Mouse (Mus musculus) liver, postnatal 0 days (tissue): ENCODE data around the gene Llgl2.

Experiments used
- CTCF ChIP-seq: sonication (generic); IDR thresholded peaks from 2 replicates; pipeline ENCODE4 v1.5.1; 2016; ENCODE audit warnings: antibody characterized with exemption, low read depth
- EP300 ChIP-seq: IDR thresholded peaks from 2 replicates; pipeline ENCODE4 v1.6.1; 2016; ENCODE audit warnings: antibody characterized with exemption, low read depth, mild to moderate bottlenecking

DNA sequence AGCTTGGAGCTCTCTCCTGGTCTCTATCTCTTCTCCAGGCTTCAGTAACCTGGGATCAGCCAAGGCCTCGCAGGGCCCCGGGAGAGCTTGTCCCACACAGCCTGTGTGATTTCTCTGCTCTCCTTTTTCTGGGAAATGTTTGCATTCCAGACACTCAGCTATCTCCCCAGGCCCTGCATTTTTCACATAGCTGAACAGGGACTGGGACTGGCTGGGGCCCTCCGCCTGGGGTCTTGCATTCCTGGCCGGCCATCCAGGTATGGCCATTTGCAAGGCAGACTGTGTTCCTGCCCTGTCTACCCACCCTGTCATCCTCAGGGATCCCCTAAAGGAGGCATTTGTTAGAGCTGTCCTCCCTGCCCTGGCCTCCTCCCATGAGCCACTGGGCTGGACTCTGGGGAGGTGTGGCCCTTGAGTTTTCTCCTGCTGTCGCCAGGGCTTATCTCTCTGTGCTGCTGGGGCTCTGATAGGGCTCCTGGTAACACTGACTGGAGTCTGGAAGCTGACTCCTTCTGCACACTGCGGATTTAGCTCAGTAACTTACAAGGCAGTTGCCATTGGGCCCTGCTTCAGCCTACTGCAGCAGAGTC, 18.2 kb downstream of the Llgl2 start:
- no peak for TF ChIP-seq CTCF
- TF ChIP-seq EP300, result 0 out of 2 replicates have a peak, but pooled peaks have one; percentile 24
